Mouse (Mus musculus): ENCODE measurements around the gene Tgtp2. TPM values are rescaled to one million over a fixed set of nuclear protein-coding genes. Genes with fewer than 3 reads are reported as not detected.
"Not testable (repeated sequence)": the region's sequence is repeated elsewhere in the genome, so short reads cannot be mapped to it uniquely, and the experiment has no call there.

The Tgtp2 gene
- polyA plus RNA-seq, 1 experiment from 2014 or later = not detected

- no peak overlapping the region for H3K9ac ChIP-seq (replicated peaks)
- 76% methylated on average over 3 of the region's 3 CpGs for WGBS
- H3K4me1 ChIP-seq = no peaks in the 10 kb centered on the region
- no peak for ATAC-seq (replicated peaks)
- H3K4me2 ChIP-seq (replicated peaks) = no peak overlapping the region
- H3K4me3 ChIP-seq = no peak overlapping the region
- no peaks in the 10 kb centered on the region for H3K27me3 ChIP-seq
- no peak overlapping the region for H3K27ac ChIP-seq (replicated peaks)
- H3K36me3 ChIP-seq = no peaks in the 10 kb centered on the region
- H3K9me3 ChIP-seq = no peaks in the 10 kb centered on the region
These were observed 17.9 kb upstream of the Tgtp2 start for GRCm38 (mm10) chr11:49081886-49082285.

DNA sequence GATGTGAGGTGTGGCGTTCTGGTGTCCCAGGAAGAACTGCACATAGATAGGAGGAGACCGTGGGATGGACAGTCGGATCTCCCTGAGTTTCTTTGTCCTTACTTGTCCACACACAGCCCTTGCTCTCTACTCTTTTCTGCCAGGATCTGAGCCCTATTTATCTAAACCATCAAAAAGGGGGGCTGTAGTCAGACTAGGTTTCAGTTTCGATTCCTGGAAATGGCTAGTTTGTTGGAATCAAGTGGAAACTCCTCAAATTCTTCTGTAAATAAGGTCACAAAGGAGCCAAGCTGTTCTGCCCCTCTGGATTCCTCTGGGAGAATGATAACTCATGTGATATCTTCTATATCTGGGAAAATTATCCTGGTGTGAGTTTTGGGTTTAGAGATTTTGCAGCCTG is 17.4 kb upstream of the Tgtp2 start:
- Histone ChIP-seq H3K4me3 (no peak overlapping the region), H3K4me2 (replicated peaks) (no peak overlapping the region), H3K9me3 (no peaks in the 10 kb centered on the region), H3K27ac (replicated peaks) (no peak overlapping the region), H3K4me1 (no peaks in the 10 kb centered on the region), H3K36me3 (no peaks in the 10 kb centered on the region), H3K27me3 (no peaks in the 10 kb centered on the region), H3K9ac (replicated peaks) (no peak overlapping the region)
- no peak for ATAC-seq (replicated peaks)
- 86% methylated on average over 4 of the region's 4 CpGs for WGBS

DNA sequence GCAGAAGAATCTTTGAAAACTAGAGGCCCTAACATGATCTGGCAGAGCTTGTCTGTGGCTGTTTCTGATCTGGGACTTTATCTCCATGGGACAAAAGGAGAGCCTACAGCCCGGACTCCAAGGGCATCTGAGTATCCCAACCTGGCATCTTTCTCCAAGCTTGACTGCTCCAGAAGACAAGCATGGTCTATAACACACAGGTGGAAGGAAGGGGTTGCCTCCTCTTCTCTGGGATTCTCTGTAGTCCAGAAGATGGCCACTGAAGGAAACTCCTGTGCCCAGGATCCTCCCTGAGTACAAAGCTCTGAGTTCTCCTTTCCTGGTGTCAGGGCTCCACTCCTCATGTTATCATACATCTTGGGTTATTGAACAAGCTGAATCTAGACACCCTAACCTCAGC is 16.6 kb upstream of the Tgtp2 start:
- 76% methylated on average over 1 of the region's 1 CpGs for WGBS

DNA sequence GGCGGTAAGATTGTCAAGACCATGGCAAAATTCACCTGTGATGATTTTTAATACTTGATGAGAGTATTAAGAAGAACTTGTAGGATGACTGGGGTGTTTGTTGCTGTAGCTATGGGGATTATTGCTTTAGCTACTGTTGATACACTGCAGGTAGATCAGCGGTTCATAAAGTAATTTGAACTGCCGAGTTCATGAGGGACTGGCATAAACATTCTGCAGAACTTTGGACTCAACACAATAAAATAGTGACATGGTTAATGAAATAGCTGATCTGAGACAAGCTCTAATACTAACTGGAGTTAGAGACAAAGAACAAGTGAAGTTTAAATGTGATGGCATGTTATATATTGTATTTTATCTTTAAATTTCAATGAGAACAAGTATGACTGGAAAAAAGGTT is 14.7 kb upstream of the Tgtp2 start:
- no peaks in the 10 kb centered on the region for H3K4me1 ChIP-seq
- H3K9ac ChIP-seq (replicated peaks) = no peak overlapping the region
- no peaks in the 10 kb centered on the region for H3K27me3 ChIP-seq
- no peak overlapping the region for H3K4me3 ChIP-seq
- ATAC-seq (replicated peaks) = no peak
- H3K9me3 ChIP-seq = no peaks in the 10 kb centered on the region
- H3K36me3 ChIP-seq = no peaks in the 10 kb centered on the region
- no peak overlapping the region for H3K27ac ChIP-seq (replicated peaks)
- WGBS = 92% methylated on average over 3 of the region's 3 CpGs
- no peak overlapping the region for H3K4me2 ChIP-seq (replicated peaks)

More for the DNA sequence above, 16.6 kb upstream of the Tgtp2 start:
- no peaks in the 10 kb centered on the region for H3K36me3 ChIP-seq
- H3K9me3 ChIP-seq = no peaks in the 10 kb centered on the region
- H3K4me3 ChIP-seq = no peak overlapping the region
- no peak for ATAC-seq (replicated peaks)
- H3K27ac ChIP-seq (replicated peaks) = no peak overlapping the region
- H3K4me1 ChIP-seq = no peaks in the 10 kb centered on the region
- no peak overlapping the region for H3K9ac ChIP-seq (replicated peaks)
- no peak overlapping the region for H3K4me2 ChIP-seq (replicated peaks)
- H3K27me3 ChIP-seq = no peaks in the 10 kb centered on the region

DNA sequence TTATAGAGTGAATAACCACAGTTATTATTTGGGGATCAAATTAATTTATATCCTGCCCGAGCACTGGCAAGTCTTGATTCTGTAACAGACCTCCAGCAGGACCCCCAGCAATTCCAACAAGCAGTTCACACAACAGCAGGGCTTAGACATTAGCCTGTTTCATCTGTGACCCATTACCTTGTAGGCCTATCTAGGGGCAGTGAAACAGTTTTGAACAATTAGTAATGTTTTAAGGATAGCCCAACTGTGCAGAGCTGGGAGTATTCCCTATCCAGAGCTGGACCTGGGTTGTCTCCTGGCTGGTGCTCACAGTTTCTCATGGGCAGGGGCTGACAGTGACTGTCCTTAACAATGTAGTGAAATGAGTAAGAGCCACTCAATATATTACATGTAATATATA is 13.0 kb upstream of the Tgtp2 start:
- H3K27me3 ChIP-seq = no peaks in the 10 kb centered on the region
- 86% methylated on average over 1 of the region's 1 CpGs for WGBS
- H3K9ac ChIP-seq (replicated peaks) = no peak overlapping the region
- no peaks in the 10 kb centered on the region for H3K9me3 ChIP-seq
- no peak overlapping the region for H3K27ac ChIP-seq (replicated peaks)
- no peaks in the 10 kb centered on the region for H3K36me3 ChIP-seq
- no peak overlapping the region for H3K4me2 ChIP-seq (replicated peaks)
- ATAC-seq (replicated peaks) = no peak
- H3K4me1 ChIP-seq = no peaks in the 10 kb centered on the region
- H3K4me3 ChIP-seq = no peak overlapping the region

DNA sequence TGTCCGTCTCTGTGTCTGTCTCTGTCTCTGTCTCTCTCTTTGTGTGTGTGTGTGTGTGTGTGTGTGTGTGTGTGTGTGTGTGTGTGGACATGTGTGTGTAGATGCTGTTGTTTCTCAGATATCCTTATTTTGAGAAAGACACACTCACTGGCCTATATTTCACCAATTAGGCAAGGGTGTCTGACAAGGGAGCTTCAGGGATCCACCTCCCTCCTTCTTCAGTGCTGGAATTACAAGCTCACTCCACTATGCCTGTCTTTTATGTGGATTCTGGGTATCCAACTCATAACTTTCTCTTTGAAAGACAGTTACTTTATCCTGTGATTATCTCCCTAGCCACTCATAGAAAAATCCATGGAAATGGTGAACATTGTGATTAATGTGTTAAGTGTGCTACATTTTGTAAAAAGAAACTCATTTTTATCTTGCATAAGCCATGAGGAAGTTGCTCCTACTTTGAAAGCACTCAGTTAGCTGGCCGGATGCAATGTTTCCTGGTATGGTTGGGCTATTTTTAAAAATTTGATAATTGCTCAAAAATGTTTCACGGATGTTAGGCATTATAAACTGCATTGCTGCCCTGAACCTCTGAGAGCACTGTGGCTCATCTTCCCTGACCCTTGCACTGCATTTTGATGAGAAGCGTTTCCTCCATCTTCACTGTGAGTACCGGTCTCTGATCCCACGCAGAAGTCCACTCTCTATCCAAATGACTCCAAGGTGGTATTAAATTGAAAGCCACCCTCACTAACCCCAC is 12.2 kb upstream of the Tgtp2 start, which contains the start of gene Ifi47:
TSS of gene Ifi47 (plus strand) at position 587 of the 757 bp plus-strand sequence.
- H3K27ac ChIP-seq (replicated peaks); H3K36me3 ChIP-seq; H3K9me3 ChIP-seq; H3K4me2 ChIP-seq (replicated peaks); ATAC-seq (replicated peaks); H3K4me3 ChIP-seq; H3K27me3 ChIP-seq; H3K4me1 ChIP-seq; H3K9ac ChIP-seq (replicated peaks): not testable (repeated sequence)
- WGBS = 77% methylated on average over 6 of the region's 6 CpGs

DNA sequence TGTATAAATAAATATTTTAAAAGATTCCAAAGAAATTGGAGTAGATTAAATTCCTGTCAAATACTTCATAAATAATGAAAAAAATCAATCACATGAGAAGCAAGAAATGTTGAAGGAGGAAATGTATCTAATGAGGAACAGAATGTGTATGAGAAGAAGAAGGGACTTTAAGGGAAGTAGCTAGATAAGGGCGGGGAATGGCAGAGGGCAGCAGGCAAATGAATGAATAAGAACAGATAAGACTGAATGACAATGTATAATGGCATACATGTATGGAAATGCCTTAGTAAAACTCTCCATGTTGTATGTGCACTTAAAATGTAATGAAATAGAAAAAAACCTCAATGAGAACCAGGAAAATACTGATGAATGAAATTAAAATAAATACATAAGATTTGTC is 4.4 kb upstream of the Tgtp2 start:
- ATAC-seq (replicated peaks) = no peak
- H3K27ac ChIP-seq (replicated peaks) = no peak overlapping the region
- 94% methylated on average over 1 of the region's 1 CpGs for WGBS

DNA sequence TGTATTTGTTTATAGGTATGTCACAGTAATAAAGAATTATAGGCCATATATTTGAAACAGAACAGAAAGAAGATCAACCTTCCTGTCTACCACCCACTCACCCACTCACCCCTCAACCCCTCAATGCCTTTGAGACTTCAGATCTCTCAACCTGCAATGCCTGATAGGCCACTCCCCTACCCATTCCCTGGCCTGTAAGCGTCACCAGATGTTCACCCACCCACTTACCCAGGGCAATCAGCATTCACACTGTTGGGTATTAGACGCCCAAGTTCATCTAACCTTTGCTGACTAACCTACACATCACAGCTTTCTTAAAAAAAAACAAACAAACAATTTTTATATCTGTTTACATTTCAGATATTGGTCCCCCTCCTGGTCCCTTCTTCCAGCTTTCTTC is 2.1 kb downstream of the Tgtp2 start:
- H3K9ac ChIP-seq (replicated peaks); H3K9me3 ChIP-seq; H3K27me3 ChIP-seq; H3K36me3 ChIP-seq; ATAC-seq (replicated peaks); H3K4me1 ChIP-seq; H3K4me3 ChIP-seq; H3K4me2 ChIP-seq (replicated peaks); H3K27ac ChIP-seq (replicated peaks): not testable (repeated sequence)
- 90% methylated on average over 2 of the region's 2 CpGs for WGBS

More for the DNA sequence above, 4.4 kb upstream of the Tgtp2 start:
- no peaks in the 10 kb centered on the region for H3K36me3 ChIP-seq
- no peaks in the 10 kb centered on the region for H3K27me3 ChIP-seq
- H3K4me3 ChIP-seq = no peak overlapping the region
- H3K9ac ChIP-seq (replicated peaks) = no peak overlapping the region
- H3K9me3 ChIP-seq = no peaks in the 10 kb centered on the region
- H3K4me1 ChIP-seq = no peaks in the 10 kb centered on the region
- no peak overlapping the region for H3K4me2 ChIP-seq (replicated peaks)

- not testable (repeated sequence) for H3K4me3 ChIP-seq; H3K27ac ChIP-seq (replicated peaks); H3K4me2 ChIP-seq (replicated peaks); H3K36me3 ChIP-seq; H3K4me1 ChIP-seq; H3K27me3 ChIP-seq; ATAC-seq (replicated peaks); H3K9me3 ChIP-seq; H3K9ac ChIP-seq (replicated peaks)
- 77% methylated on average over 2 of the region's 3 CpGs for WGBS
These were observed 3.9 kb downstream of the Tgtp2 start for GRCm38 (mm10) chr11:49060061-49060460.

DNA sequence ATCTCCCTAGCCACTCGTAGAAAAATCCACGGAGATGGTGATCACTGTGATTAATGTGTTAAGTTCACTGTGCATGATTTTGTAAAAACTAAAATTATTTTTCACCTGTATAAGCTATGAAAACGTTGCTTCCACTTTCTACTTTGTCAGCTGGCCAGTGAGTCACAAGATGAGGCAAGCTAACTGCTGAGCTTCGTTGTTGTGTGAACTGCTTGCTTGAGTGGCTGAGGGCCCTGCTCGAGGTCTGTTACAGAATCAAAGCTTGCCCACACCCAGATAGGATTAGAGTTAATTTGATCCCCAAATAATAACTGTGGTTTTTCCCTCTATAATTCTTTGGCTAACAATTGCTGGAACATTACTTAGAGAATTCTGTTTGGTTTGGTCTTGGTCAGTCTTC is 12.1 kb downstream of the Tgtp2 start:
- not testable (repeated sequence) for H3K9me3 ChIP-seq; H3K4me3 ChIP-seq; H3K4me1 ChIP-seq; ATAC-seq (replicated peaks); H3K9ac ChIP-seq (replicated peaks); H3K27ac ChIP-seq (replicated peaks); H3K36me3 ChIP-seq; H3K4me2 ChIP-seq (replicated peaks); H3K27me3 ChIP-seq
- WGBS = no CpG with 5 or more reads among the region's 5 CpGs

DNA sequence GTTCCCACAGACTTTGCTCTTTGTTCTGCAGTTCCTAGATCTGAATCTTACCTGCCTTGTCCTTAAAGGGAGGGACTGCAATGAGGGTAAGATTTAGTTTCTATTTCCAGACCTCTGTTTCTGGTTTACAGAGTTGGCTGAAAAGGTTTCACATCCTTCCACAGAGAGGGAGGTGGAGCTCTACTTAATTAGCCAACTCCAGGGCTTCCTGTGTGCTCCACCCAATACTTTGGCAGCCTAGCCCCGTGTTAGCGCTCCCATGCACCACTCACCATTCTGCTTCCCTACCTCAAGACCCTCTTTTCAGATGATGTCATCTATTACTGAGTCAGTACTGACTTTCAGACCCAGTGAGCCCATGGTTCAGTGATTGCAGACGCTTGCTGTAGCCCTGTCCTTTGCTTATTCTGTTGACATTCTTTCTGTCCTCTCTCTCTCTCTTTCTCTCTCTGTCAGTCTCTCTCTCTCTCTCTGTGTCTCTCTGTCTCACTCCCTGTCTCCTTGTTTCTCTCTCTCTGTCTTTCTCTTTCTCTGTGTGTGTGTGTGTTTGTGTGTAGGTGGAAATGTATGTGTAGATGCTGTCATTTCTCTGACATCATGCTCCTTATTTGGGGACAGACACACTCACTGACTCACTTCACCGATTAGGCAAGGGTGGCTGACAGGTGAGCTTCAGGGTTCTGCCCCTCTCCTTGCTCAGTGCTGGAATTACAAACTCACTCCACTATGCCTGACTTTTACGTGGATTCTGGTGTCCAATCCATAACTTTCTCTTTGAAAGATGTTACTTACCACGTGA is 12.7 kb downstream of the Tgtp2 start, which contains the start of gene 9930111J21Rik2:
TSS of gene 9930111J21Rik2 (minus strand) at position 150 of the 799 bp plus-strand sequence.
- H3K27ac ChIP-seq (replicated peaks); H3K4me3 ChIP-seq; H3K27me3 ChIP-seq; H3K4me2 ChIP-seq (replicated peaks); H3K9ac ChIP-seq (replicated peaks); ATAC-seq (replicated peaks); H3K36me3 ChIP-seq; H3K4me1 ChIP-seq; H3K9me3 ChIP-seq: not testable (repeated sequence)
- 79% methylated on average over 1 of the region's 6 CpGs for WGBS

DNA sequence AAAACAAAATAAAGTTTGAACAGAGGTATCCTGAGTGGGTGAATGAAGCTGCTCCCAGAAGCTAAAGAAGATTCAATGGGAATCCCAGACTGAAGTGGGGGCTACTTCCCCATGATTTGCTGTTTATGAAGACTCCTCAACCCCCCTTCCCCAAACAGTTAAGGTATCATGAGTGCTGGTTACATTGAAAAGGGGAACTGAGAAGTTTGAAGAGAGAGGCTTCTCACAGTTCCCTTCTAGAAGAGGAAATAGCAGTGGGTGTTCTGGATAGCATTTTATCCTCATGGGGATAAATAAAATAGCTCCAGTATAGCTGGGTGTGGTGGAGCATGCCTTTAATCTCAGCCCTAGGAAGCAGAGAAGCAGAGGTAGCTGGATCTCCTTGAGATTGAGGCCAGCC is 13.9 kb downstream of the Tgtp2 start:
- not testable (repeated sequence) for H3K4me1 ChIP-seq; H3K27ac ChIP-seq (replicated peaks); H3K9ac ChIP-seq (replicated peaks); H3K4me3 ChIP-seq; H3K27me3 ChIP-seq; H3K4me2 ChIP-seq (replicated peaks); ATAC-seq (replicated peaks); H3K9me3 ChIP-seq; H3K36me3 ChIP-seq

All from forebrain, embryonic 15.5 days (tissue).